Mouse (Mus musculus): ENCODE data around the gene Pmm2. TPM values are rescaled to one million over a fixed set of nuclear protein-coding genes. Genes with fewer than 3 reads are reported as not detected.

Gene Pmm2
- polyA plus RNA-seq, 1 experiment from 2014 or later, result 43.3 TPM

DNA sequence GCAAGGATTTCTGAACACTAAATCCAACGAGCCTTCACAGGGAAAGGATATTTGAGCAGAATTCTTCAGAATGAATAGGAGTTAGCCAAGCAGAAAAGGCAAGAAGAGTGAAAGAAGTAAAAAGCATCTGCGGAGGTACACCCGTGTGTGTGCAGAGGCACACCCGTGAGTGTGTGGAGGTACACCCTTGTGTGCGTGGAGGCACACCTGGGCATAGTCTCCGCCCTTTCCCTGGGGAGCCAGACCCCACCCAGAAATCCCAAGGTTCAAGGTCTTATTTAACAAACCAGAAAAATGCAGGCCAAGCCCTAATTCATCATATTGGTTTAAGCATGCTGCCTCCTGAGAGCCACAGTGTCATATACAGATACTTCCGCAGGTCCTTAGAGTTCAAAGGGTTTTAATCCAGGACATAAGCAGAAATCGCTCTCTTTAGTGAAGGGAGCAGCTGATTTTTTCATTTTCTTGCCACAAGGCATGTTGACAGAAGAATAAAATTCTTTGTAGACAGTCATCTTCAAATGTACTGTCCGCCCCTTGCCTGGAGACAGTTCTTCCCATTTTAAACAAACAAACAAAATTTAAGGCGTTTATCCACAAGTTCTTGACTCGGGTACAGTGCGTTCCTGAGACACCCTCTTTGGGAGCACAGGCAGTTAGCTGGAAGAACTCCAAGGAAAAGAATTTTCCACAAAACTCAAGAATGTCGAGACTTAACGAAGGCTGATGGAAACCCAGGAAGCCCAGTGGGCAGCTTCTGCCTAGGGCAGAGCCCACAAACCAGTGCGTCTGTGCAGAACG lies 17.0 kb upstream of the Pmm2 start:
- no peaks in the 10 kb centered on the region for H3K4me1 ChIP-seq (replicated peaks)
- H3K4me2 ChIP-seq, result no peak overlapping the region
- H3K4me3 ChIP-seq, result no peak overlapping the region
- H3K36me3 ChIP-seq, result peaks cover 15% of the 10 kb centered on the region
- H3K27ac ChIP-seq (ENCODE audit: poor library complexity, severe bottlenecking), result no peak overlapping the region
- 80% methylated on average over 16 of the region's 16 CpGs for WGBS
- peaks cover 4% of the 10 kb centered on the region; the same call in 1 of the 2 replicates for H3K9me3 ChIP-seq (replicated peaks)
- no peak overlapping the region for H3K9ac ChIP-seq
- ATAC-seq (ENCODE audit: insufficient number of reproducible peaks, low FRiP score), result no peak
- no peaks in the 10 kb centered on the region for H3K27me3 ChIP-seq (replicated peaks)

DNA sequence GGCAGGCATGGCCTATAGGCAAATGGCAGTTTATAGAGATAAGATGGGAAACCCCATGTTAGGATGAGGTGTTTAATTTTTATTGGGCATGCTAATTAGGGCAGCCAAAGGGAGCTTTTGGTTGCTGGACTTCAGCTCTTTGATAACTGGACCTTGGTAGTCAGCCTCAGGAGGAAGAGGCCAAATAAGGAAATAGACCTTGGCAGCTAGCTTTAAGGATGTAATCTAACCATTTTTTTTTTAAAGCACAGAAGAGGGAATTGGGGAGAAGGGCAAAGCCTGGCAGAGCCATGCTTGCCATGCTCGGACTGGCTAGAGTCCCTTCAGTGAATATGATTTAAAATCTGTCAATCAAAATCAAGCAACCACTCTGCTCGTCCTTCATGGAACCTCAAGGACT lies 7.1 kb upstream of the Pmm2 start:
- peaks cover 33% of the 10 kb centered on the region for H3K36me3 ChIP-seq
- ATAC-seq (ENCODE audit: insufficient number of reproducible peaks, low FRiP score), result no peak
- no peaks in the 10 kb centered on the region for H3K27me3 ChIP-seq (replicated peaks)
- 60% methylated on average over 2 of the region's 2 CpGs for WGBS
- no peak overlapping the region for H3K4me2 ChIP-seq
- H3K4me3 ChIP-seq, result no peak overlapping the region
- no peaks in the 10 kb centered on the region for H3K4me1 ChIP-seq (replicated peaks)
- no peak overlapping the region for H3K27ac ChIP-seq (ENCODE audit: poor library complexity, severe bottlenecking)
- H3K9me3 ChIP-seq (replicated peaks), result no peaks in the 10 kb centered on the region
- no peak overlapping the region for H3K9ac ChIP-seq

DNA sequence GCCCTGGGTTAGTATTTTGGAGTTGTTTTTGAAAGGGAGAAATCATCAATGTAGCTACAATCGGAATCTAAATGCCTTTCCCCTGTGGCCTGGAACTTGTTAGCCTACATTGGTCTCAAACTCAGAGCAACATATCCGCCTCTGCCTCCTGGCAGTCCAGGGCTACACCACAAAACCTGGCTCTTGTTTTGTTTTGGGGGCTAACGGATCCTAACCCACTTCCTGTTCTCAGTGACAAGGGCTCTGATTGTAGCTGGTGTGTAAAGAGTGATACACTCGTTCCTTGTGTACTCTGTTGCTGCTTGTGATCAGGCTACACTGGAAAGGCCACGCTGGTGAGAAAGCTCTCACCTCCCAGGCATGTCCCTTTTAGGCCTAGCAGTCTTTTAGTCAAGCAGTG lies 6.0 kb upstream of the Pmm2 start:
- ATAC-seq (ENCODE audit: insufficient number of reproducible peaks, low FRiP score), result no peak
- 79% methylated on average over 5 of the region's 5 CpGs for WGBS
- Histone ChIP-seq H3K4me2 (no peak overlapping the region), H3K36me3 (peaks cover 40% of the 10 kb centered on the region), H3K4me3 (no peak overlapping the region), H3K9me3 (replicated peaks) (no peaks in the 10 kb centered on the region), H3K9ac (no peak overlapping the region), H3K27ac (ENCODE audit: poor library complexity, severe bottlenecking) (no peak overlapping the region), H3K4me1 (replicated peaks) (peaks cover 9% of the 10 kb centered on the region), H3K27me3 (replicated peaks) (no peaks in the 10 kb centered on the region)

DNA sequence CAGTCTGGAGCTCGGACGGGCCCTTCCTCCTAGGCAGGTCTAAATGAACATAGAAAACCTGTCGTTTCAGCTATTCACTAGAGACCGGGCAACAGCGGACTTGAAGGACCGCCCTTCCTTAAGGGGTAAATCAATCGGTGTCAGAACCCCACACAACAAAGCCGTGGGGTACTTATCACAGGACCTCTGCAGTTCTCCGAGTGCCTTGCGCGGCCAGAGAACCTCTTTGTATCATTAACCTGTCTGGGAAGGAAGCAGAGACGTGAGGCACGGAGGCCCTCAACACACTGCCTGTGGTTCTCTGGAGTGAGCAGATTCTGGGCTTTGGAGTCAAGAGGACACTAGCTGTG lies 632 bp upstream of the Pmm2 start:
- Histone ChIP-seq H3K27me3 (replicated peaks) (no peaks in the 10 kb centered on the region), H3K9me3 (replicated peaks) (no peaks in the 10 kb centered on the region), H3K9ac (peak overlapping the region; percentile 84), H3K36me3 (peaks cover 29% of the 10 kb centered on the region), H3K4me1 (replicated peaks) (peaks cover 34% of the 10 kb centered on the region), H3K27ac (ENCODE audit: poor library complexity, severe bottlenecking) (peak overlapping the region; percentile 82), H3K4me3 (peak overlapping the region; percentile 87), H3K4me2 (peak overlapping the region; percentile 90)
- peak; percentile 27; the same call in 1 of the 2 replicates for ATAC-seq (ENCODE audit: insufficient number of reproducible peaks, low FRiP score)
- WGBS, result 1% methylated on average over 13 of the region's 13 CpGs

GRCm38 (mm10) chr16:8638131-8638530 lies 657 bp downstream of the Pmm2 start:
- 37% methylated on average over 7 of the region's 7 CpGs for WGBS
- no peak for ATAC-seq (ENCODE audit: insufficient number of reproducible peaks, low FRiP score)

GRCm38 (mm10) chr16:8639466-8640191 lies 2.2 kb downstream of the Pmm2 start:
- Histone ChIP-seq H3K4me1 (replicated peaks) (peaks cover 34% of the 10 kb centered on the region), H3K4me2 (no peak overlapping the region), H3K4me3 (no peak overlapping the region), H3K9ac (no peak overlapping the region), H3K9me3 (replicated peaks) (no peaks in the 10 kb centered on the region), H3K27me3 (replicated peaks) (no peaks in the 10 kb centered on the region), H3K27ac (ENCODE audit: poor library complexity, severe bottlenecking) (no peak overlapping the region), H3K36me3 (peaks cover 35% of the 10 kb centered on the region)
- WGBS, result 72% methylated on average over 11 of the region's 11 CpGs
- ATAC-seq (ENCODE audit: insufficient number of reproducible peaks, low FRiP score), result no peak

More at GRCm38 (mm10) chr16:8638131-8638530, 657 bp downstream of the Pmm2 start:
- peak overlapping the region; percentile 84 for H3K9ac ChIP-seq
- peak overlapping the region; percentile 87 for H3K4me3 ChIP-seq
- H3K27ac ChIP-seq (ENCODE audit: poor library complexity, severe bottlenecking), result peak overlapping the region; percentile 82
- H3K4me1 ChIP-seq (replicated peaks), result peaks cover 34% of the 10 kb centered on the region
- peak overlapping the region; percentile 90 for H3K4me2 ChIP-seq
- peaks cover 26% of the 10 kb centered on the region for H3K36me3 ChIP-seq
- H3K9me3 ChIP-seq (replicated peaks), result no peaks in the 10 kb centered on the region
- no peaks in the 10 kb centered on the region for H3K27me3 ChIP-seq (replicated peaks)

DNA sequence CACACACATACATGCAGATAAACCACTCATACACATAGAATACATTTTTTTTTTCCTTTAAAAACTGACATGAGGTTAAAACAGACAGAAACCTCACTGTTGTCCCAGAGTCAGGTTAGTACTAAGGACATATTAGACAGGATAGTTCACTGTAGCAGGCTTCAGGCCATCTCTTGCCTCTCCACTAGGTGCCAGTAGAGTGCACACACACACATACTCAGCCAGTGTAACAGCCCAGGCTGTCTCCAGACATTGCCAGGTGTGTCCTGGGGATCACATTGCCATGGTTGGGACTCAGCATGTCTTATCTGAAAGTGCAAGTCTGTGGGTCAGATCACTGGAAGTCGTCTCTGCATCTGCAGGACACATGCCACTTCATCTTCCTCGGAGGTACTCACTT lies 6.4 kb downstream of the Pmm2 start:
- Histone ChIP-seq H3K27ac (ENCODE audit: poor library complexity, severe bottlenecking) (no peak overlapping the region), H3K4me3 (no peak overlapping the region), H3K4me1 (replicated peaks) (peaks cover 14% of the 10 kb centered on the region), H3K9me3 (replicated peaks) (no peaks in the 10 kb centered on the region), H3K9ac (no peak overlapping the region), H3K36me3 (peaks cover 61% of the 10 kb centered on the region), H3K27me3 (replicated peaks) (no peaks in the 10 kb centered on the region), H3K4me2 (no peak overlapping the region)
- ATAC-seq (ENCODE audit: insufficient number of reproducible peaks, low FRiP score), result peak; percentile 58
- WGBS, result 66% methylated on average over 2 of the region's 2 CpGs

GRCm38 (mm10) chr16:8645546-8645945 lies 8.1 kb downstream of the Pmm2 start:
- Histone ChIP-seq H3K27me3 (replicated peaks) (no peaks in the 10 kb centered on the region), H3K4me2 (no peak overlapping the region), H3K36me3 (peaks cover 76% of the 10 kb centered on the region), H3K4me1 (replicated peaks) (no peaks in the 10 kb centered on the region), H3K9ac (no peak overlapping the region), H3K9me3 (replicated peaks) (no peaks in the 10 kb centered on the region), H3K4me3 (no peak overlapping the region), H3K27ac (ENCODE audit: poor library complexity, severe bottlenecking) (no peak overlapping the region)
- WGBS, result 87% methylated on average over 6 of the region's 6 CpGs
- no peak for ATAC-seq (ENCODE audit: insufficient number of reproducible peaks, low FRiP score)

- no peak for ATAC-seq (ENCODE audit: insufficient number of reproducible peaks, low FRiP score)
- no peaks in the 10 kb centered on the region for H3K9me3 ChIP-seq (replicated peaks)
- H3K27me3 ChIP-seq (replicated peaks), result no peaks in the 10 kb centered on the region
- H3K4me1 ChIP-seq (replicated peaks), result peaks cover 4% of the 10 kb centered on the region; the same call in 1 of the 2 replicates
- H3K27ac ChIP-seq (ENCODE audit: poor library complexity, severe bottlenecking), result no peak overlapping the region
- peaks cover 90% of the 10 kb centered on the region for H3K36me3 ChIP-seq
- WGBS, result 88% methylated on average over 3 of the region's 3 CpGs
- H3K9ac ChIP-seq, result no peak overlapping the region
- no peak overlapping the region for H3K4me3 ChIP-seq
- H3K4me2 ChIP-seq, result no peak overlapping the region
These were observed 12.5 kb downstream of the Pmm2 start for GRCm38 (mm10) chr16:8650007-8650406.

DNA sequence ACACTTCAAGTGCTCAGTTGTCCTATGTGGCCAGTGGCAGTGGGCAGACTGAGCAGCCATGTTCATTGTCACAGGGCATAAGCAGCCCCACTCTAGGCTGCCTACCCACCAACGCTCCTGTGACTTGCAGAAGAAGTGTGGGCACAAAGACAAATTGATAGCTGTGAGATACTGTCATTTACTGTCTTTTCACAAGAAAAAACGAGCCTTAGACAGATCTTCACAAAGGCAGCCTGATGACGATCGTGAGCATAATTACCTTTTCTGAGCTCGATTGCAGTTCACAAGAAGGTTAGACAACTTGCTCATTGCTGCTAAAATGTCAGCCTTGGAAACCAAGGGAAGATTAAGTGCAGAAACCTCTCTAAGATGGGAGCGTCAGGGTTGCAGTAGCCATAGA lies 17.6 kb downstream of the Pmm2 start:
- peaks cover 85% of the 10 kb centered on the region for H3K36me3 ChIP-seq
- peaks cover 4% of the 10 kb centered on the region; the same call in 1 of the 2 replicates for H3K4me1 ChIP-seq (replicated peaks)
- no peak overlapping the region for H3K9ac ChIP-seq
- whole genome bisulfite sequencing, result 83% methylated on average over 6 of the region's 6 CpGs
- H3K4me2 ChIP-seq, result no peak overlapping the region
- H3K9me3 ChIP-seq (replicated peaks), result no peaks in the 10 kb centered on the region
- H3K27ac ChIP-seq (ENCODE audit: poor library complexity, severe bottlenecking), result no peak overlapping the region
- ATAC-seq (ENCODE audit: insufficient number of reproducible peaks, low FRiP score), result no peak
- H3K4me3 ChIP-seq, result no peak overlapping the region
- H3K27me3 ChIP-seq (replicated peaks), result no peaks in the 10 kb centered on the region

DNA sequence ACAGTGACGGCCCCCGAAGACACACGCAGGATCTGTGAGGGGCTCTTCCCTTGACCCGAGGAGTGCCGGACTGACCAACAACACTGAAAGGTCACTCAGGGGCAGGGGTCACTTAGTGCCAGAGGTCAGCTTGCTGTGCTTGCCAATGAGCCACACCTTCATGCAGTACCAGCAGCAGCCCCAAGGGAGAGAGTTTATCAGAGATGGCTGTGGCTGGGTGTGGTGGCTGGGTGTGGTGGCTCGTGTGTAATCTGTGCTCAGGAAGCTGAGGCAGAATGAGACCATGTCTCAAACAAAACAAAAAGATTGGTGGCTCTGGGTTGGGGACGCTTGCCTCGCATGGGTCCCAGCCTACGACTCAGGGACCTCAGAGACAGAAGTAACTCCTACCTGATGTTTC lies 18.1 kb downstream of the Pmm2 start:
- Histone ChIP-seq H3K4me3 (no peak overlapping the region), H3K36me3 (peaks cover 87% of the 10 kb centered on the region), H3K4me1 (replicated peaks) (peaks cover 4% of the 10 kb centered on the region; the same call in 1 of the 2 replicates), H3K27ac (ENCODE audit: poor library complexity, severe bottlenecking) (no peak overlapping the region), H3K4me2 (no peak overlapping the region), H3K27me3 (replicated peaks) (no peaks in the 10 kb centered on the region), H3K9me3 (replicated peaks) (no peaks in the 10 kb centered on the region), H3K9ac (no peak overlapping the region)
- no peak; the same call in 1 of the 2 replicates for ATAC-seq (ENCODE audit: insufficient number of reproducible peaks, low FRiP score)
- WGBS, result 76% methylated on average over 9 of the region's 9 CpGs

Data from heart, embryonic 12.5 days (tissue).